Mouse (Mus musculus) C3H10T1/2 (cell line): ENCODE results near the gene Olfr145. TPM values are rescaled to one million over a fixed set of nuclear protein-coding genes. Genes with fewer than 3 reads are reported as not detected.

Experiments
- polyA plus RNA-seq, 2 experiments: library from polyadenylated mRNA; unstranded; fragments of >200 nt; fragmentation: generic; extraction: Trizol; gene quantifications; one replicate each; pipeline ENCODE4 v1.2.1; 2012; ENCODE audit warnings: missing spikeins in 2 of 2

Olfr145 gene
- polyA plus RNA-seq, result not detected

DNA sequence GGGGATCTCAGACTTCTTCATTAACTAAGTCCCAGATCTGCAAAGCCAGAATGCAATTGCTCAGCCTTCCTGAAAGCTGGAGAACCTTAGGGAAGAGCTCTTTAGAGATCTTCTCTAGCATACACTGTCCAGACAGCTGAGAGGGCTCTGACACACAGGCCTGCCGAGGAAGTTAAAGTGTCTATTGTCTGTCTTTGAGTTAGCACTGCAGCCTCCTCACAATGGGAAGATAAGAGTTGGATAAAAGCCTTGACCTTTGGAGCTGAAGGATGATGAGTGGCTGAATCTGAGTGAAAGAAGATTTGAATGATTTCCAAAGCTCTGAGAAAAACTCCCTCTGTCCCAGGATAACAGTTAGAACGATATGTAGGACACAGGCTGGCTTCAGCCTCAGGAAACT, at the start of gene Olfr145:
Gene Olfr145 (plus strand): TSS at position 64 of the 400 bp plus-strand sequence.

DNA sequence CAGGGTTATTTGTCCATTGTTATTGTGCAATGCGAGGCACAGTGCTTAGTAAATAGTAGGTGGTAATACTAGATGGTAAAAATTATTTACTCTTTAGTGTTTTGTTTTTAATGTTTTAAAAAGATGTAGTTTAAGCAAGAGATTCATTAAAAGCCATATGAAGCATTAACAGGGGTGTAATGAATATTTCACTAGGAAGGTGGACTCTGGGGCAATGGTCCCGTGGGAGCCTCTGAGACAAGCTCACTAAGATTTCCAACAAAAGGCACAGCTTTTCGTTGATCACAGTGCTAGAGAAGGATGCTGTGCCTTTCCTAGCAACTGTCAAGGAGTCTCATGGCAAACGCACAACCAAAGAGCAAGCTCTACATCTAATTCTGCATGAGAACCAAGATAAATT, 42.6 kb upstream of the Olfr145 start, which contains the start of gene Olfr877:
Gene Olfr877 (plus strand): TSS at position 301 of the 400 bp plus-strand sequence.

DNA sequence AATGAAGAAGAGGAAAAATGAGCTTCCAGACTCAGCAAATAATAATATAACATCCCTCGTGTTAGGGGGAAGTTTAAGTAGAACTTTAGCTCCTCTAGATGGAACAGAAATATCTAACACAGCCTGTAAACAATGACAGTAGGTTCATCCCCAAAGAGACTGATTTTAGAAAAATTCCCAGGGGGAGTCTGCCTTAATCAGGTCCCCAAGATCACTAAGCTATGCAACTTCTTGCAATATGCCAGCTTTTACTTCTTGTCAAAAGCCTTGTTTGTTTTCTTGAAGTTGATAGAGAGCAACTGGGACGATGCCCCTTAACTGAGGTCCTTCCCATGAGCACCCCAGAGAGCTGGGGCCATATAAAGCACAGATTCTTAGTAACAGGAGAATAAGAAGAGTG, 21.0 kb downstream of the Olfr145 start, which contains the start of gene Olfr878:
Gene Olfr878 (plus strand): TSS at position 301 of the 400 bp plus-strand sequence.

Other genes with a start within 250 kb of the Olfr145 start
- 100 to 1,000 TPM in 1 of 2 experiments, 10 to 100 TPM in 1; 80.8 to 129 TPM for gene Tbrg1, start 239.4 kb upstream of the Olfr145 start, polyA plus RNA-seq
- under 1 TPM in 1 of 2 experiments, not detected in 1; 0.02 TPM for gene Panx3, start 227.5 kb upstream of the Olfr145 start, polyA plus RNA-seq
- not detected for gene Olfr160, start 180.5 kb upstream of the Olfr145 start, polyA plus RNA-seq
- gene Olfr874, start 151.6 kb upstream of the Olfr145 start, polyA plus RNA-seq, result not detected
- gene Olfr875, start 124.9 kb upstream of the Olfr145 start, polyA plus RNA-seq, result not detected
- not detected for gene Olfr876, start 93.7 kb upstream of the Olfr145 start, polyA plus RNA-seq
- gene Olfr877, start 42.5 kb upstream of the Olfr145 start, polyA plus RNA-seq, result not detected
- gene Olfr878, start 21.1 kb downstream of the Olfr145 start, polyA plus RNA-seq, result not detected
- gene Olfr881, start 95.1 kb downstream of the Olfr145 start, polyA plus RNA-seq, result not detected
- not detected for gene Olfr883, start 129.1 kb downstream of the Olfr145 start, polyA plus RNA-seq
- gene Olfr884, start 149.8 kb downstream of the Olfr145 start, polyA plus RNA-seq, result not detected
- not detected for gene Olfr885, start 164.6 kb downstream of the Olfr145 start, polyA plus RNA-seq
- not detected for gene Olfr887, start 187.3 kb downstream of the Olfr145 start, polyA plus RNA-seq
- not detected for gene Olfr888, start 211.4 kb downstream of the Olfr145 start, polyA plus RNA-seq
- under 1 TPM; 0.01 to 0.06 TPM for gene Olfr889, start 218.5 kb downstream of the Olfr145 start, polyA plus RNA-seq
- gene Olfr890, start 245.8 kb downstream of the Olfr145 start, polyA plus RNA-seq, result not detected